Mouse (Mus musculus): ENCODE data around the gene Zfp207. TPM values are rescaled to one million over a fixed set of nuclear protein-coding genes. Genes with fewer than 3 reads are reported as not detected.
"Not testable (repeated sequence)": the region's sequence is repeated elsewhere in the genome, so short reads cannot be mapped to it uniquely, and the experiment has no call there.

Gene Zfp207
- total and polyA plus RNA-seq, 3 experiments = 55.8 to 549 (median 359) TPM

DNA sequence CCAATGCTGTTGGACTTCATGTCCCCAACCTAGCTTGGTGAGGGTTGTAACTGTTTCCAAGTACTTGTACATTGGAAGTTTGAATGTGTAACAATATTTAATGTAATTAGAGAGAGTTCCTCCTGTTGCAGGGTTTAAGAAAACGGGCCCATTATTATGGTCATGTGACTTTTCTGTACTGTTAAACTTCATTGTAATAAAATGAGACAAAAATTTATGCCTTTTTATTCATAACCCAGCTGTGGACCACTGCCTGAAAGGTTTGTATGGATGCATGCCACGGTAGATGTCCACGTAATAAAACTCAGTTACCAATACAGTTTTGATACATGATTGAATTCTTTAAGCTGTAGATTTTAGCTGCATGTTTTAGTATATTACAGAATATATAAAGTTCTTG is 12.9 kb downstream of the Zfp207 start:
- peaks cover 86% of the 10 kb centered on the region for H3K36me3 ChIP-seq (replicated peaks)

GRCm38 (mm10) chr11:80396617-80397016 is 13.5 kb downstream of the Zfp207 start:
- peaks cover 86% of the 10 kb centered on the region for H3K36me3 ChIP-seq (replicated peaks)
- no peak for TF ChIP-seq CTCF (IDR thresholded peaks at IDR 0.05; ENCODE audit: low read depth, low read length)
- no peak for TF ChIP-seq TAL1 (conservative IDR thresholded peaks at IDR 0.05; ENCODE audit: low read depth, low read length)
- TF ChIP-seq POLR2AphosphoS5 (IDR thresholded peaks at IDR 0.05; ENCODE audit: insufficient replicate concordance, low read depth, low read length) = no peak
- TF ChIP-seq GATA2 (IDR thresholded peaks at IDR 0.05; ENCODE audit: borderline replicate concordance, low read depth, low read length) = no peak
- TF ChIP-seq GATA1 (IDR thresholded peaks at IDR 0.05; ENCODE audit: borderline replicate concordance, low read length) = no peak
- DNase-seq (ENCODE audit: low spot score) (no peak), ATAC-seq (ENCODE audit: extremely low read depth, insufficient number of reproducible peaks, low FRiP score, poor library complexity, severe bottlenecking) (no peak)
- H3K4me1 ChIP-seq (ENCODE audit: insufficient read depth, low read depth, low read length) = peaks cover 30% of the 10 kb centered on the region
- H3K9me3 ChIP-seq (replicated peaks) = no peaks in the 10 kb centered on the region
- H3K4me3 ChIP-seq (ENCODE audit: low read depth, low read length) = no peak overlapping the region
- no peaks in the 10 kb centered on the region for H3K27me3 ChIP-seq (ENCODE audit: insufficient read depth, low read length)

More for the DNA sequence above, 12.9 kb downstream of the Zfp207 start:
- peaks cover 34% of the 10 kb centered on the region for H3K4me1 ChIP-seq (ENCODE audit: insufficient read depth, low read depth, low read length)
- H3K4me3 ChIP-seq (ENCODE audit: low read depth, low read length) = no peak overlapping the region
- no peak for TF ChIP-seq TAL1 (conservative IDR thresholded peaks at IDR 0.05; ENCODE audit: low read depth, low read length)
- TF ChIP-seq POLR2AphosphoS5 (IDR thresholded peaks at IDR 0.05; ENCODE audit: insufficient replicate concordance, low read depth, low read length) = no peak
- TF ChIP-seq CTCF (IDR thresholded peaks at IDR 0.05; ENCODE audit: low read depth, low read length) = no peak
- no peak for TF ChIP-seq GATA2 (IDR thresholded peaks at IDR 0.05; ENCODE audit: borderline replicate concordance, low read depth, low read length)
- TF ChIP-seq GATA1 (IDR thresholded peaks at IDR 0.05; ENCODE audit: borderline replicate concordance, low read length) = no peak
- DNase-seq (ENCODE audit: low spot score) (no peak), ATAC-seq (ENCODE audit: extremely low read depth, insufficient number of reproducible peaks, low FRiP score, poor library complexity, severe bottlenecking) (no peak)
- H3K27me3 ChIP-seq (ENCODE audit: insufficient read depth, low read length) = no peaks in the 10 kb centered on the region
- no peaks in the 10 kb centered on the region for H3K9me3 ChIP-seq (replicated peaks)

DNA sequence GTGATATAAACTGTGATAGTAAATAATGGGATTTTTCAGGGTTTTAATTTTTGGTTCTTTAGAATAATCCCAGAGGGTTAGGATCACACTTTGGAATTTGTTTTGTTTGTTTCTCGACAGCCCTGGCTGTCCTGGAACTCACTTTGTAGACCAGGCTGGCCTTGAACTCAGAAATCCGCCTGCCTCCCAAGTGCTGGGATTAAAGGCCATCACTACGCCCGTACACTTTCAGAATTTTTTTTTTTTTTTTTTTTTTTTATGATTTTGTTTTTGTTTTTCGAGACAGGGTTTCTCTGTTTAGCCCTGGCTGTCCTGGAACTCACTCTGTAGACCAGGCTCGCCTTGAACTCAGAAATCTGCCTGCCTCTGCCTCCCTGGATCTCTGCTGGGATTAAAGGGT is 24.8 kb downstream of the Zfp207 start:
- peaks cover 59% of the 10 kb centered on the region for H3K36me3 ChIP-seq (replicated peaks)
- peaks cover 41% of the 10 kb centered on the region for H3K4me1 ChIP-seq (ENCODE audit: insufficient read depth, low read depth, low read length)
- H3K4me3 ChIP-seq (ENCODE audit: low read depth, low read length); H3K9me3 ChIP-seq (replicated peaks); DNase-seq (ENCODE audit: low spot score); ATAC-seq (ENCODE audit: extremely low read depth, insufficient number of reproducible peaks, low FRiP score, poor library complexity, severe bottlenecking); H3K27me3 ChIP-seq (ENCODE audit: insufficient read depth, low read length): not testable (repeated sequence)

DNA sequence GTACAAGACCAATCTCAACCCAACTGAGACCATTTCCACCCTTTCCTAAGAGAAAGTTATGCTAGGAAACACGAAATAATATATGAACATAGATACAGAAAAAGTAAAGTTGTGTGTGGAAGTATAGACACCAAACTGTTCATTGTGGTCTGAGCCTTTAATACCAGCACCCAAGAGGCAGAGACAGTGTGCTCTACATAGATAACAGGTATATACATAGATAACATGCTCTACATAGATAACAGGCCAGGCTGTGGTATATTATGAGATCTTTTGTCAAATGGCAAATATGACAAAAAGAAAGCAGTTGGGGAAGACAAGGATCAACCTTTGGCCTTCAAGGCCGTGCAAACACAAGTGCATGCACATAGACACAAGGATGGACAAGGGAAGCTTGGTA is 27.3 kb downstream of the Zfp207 start:
- Histone ChIP-seq H3K9me3 (replicated peaks) (no peaks in the 10 kb centered on the region), H3K27me3 (ENCODE audit: insufficient read depth, low read length) (no peaks in the 10 kb centered on the region), H3K4me3 (ENCODE audit: low read depth, low read length) (no peak overlapping the region), H3K36me3 (replicated peaks) (peaks cover 57% of the 10 kb centered on the region), H3K4me1 (ENCODE audit: insufficient read depth, low read depth, low read length) (peaks cover 38% of the 10 kb centered on the region)
- DNase-seq (ENCODE audit: low spot score) (no peak), ATAC-seq (ENCODE audit: extremely low read depth, insufficient number of reproducible peaks, low FRiP score, poor library complexity, severe bottlenecking) (peak; percentile 92)
- TF ChIP-seq TAL1 (conservative IDR thresholded peaks at IDR 0.05; ENCODE audit: low read depth, low read length) = peak; percentile 80
- TF ChIP-seq POLR2AphosphoS5 (IDR thresholded peaks at IDR 0.05; ENCODE audit: insufficient replicate concordance, low read depth, low read length) = no peak

DNA sequence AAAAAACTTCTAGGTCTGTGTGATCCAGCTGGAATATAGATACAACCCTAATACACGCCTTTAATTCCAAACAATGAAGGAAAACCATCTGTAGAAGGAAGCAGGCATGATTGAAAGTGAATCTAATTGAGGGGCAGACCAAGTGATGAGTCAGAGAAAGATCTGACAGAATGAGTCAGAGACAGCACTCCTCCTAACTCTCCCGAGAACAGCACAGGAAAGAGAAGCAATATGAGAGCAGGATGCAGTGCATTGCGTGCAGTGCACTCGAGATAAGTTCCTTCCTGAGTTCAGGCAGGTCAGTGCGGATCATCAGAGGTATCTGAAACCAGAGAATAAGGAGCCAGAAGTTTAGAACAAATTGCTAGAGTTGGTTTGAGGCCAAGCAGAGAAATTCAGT is 34.0 kb downstream of the Zfp207 start:
- H3K4me1 ChIP-seq (ENCODE audit: insufficient read depth, low read depth, low read length) = peaks cover 17% of the 10 kb centered on the region; the same call in 1 of the 2 replicates
- H3K4me3 ChIP-seq (ENCODE audit: low read depth, low read length) = no peak overlapping the region
- H3K9me3 ChIP-seq (replicated peaks) = no peaks in the 10 kb centered on the region; the same call in 1 of the 2 replicates
- H3K27me3 ChIP-seq (ENCODE audit: insufficient read depth, low read length) = no peaks in the 10 kb centered on the region
- TF ChIP-seq GATA2 (IDR thresholded peaks at IDR 0.05; ENCODE audit: borderline replicate concordance, low read depth, low read length) = no peak
- TF ChIP-seq GATA1 (IDR thresholded peaks at IDR 0.05; ENCODE audit: borderline replicate concordance, low read length) = no peak
- TF ChIP-seq POLR2AphosphoS5 (IDR thresholded peaks at IDR 0.05; ENCODE audit: insufficient replicate concordance, low read depth, low read length) = no peak
- no peak for TF ChIP-seq CTCF (IDR thresholded peaks at IDR 0.05; ENCODE audit: low read depth, low read length)
- TF ChIP-seq TAL1 (conservative IDR thresholded peaks at IDR 0.05; ENCODE audit: low read depth, low read length) = no peak
- DNase-seq (ENCODE audit: low spot score) (no peak), ATAC-seq (ENCODE audit: extremely low read depth, insufficient number of reproducible peaks, low FRiP score, poor library complexity, severe bottlenecking) (no peak)
- peaks cover 33% of the 10 kb centered on the region for H3K36me3 ChIP-seq (replicated peaks)

GRCm38 (mm10) chr11:80419743-80420142 is 36.7 kb downstream of the Zfp207 start:
- DNase-seq (ENCODE audit: low spot score) = no peak
- Histone ChIP-seq H3K36me3 (replicated peaks) (peaks cover 23% of the 10 kb centered on the region), H3K4me3 (ENCODE audit: low read depth, low read length) (no peak overlapping the region), H3K9me3 (replicated peaks) (no peaks in the 10 kb centered on the region; the same call in 1 of the 2 replicates), H3K4me1 (ENCODE audit: insufficient read depth, low read depth, low read length) (peaks cover 20% of the 10 kb centered on the region), H3K27me3 (ENCODE audit: insufficient read depth, low read length) (no peaks in the 10 kb centered on the region)
- no peak for TF ChIP-seq GATA1 (IDR thresholded peaks at IDR 0.05; ENCODE audit: borderline replicate concordance, low read length)
- TF ChIP-seq GATA2 (IDR thresholded peaks at IDR 0.05; ENCODE audit: borderline replicate concordance, low read depth, low read length) = no peak
- no peak for TF ChIP-seq POLR2AphosphoS5 (IDR thresholded peaks at IDR 0.05; ENCODE audit: insufficient replicate concordance, low read depth, low read length)
- TF ChIP-seq CTCF (IDR thresholded peaks at IDR 0.05; ENCODE audit: low read depth, low read length) = no peak
- TF ChIP-seq TAL1 (conservative IDR thresholded peaks at IDR 0.05; ENCODE audit: low read depth, low read length) = no peak
- no peak for ATAC-seq (ENCODE audit: extremely low read depth, insufficient number of reproducible peaks, low FRiP score, poor library complexity, severe bottlenecking)
